Mouse (Mus musculus) left cerebral cortex, postnatal 4 days (tissue): Measurements from ENCODE around the gene Itih3. TPM values are rescaled to one million over a fixed set of nuclear protein-coding genes. Genes with fewer than 3 reads are reported as not detected.

ENCODE experiments used
- DNase-seq: peaks from one replicate; pipeline ENCODE4 v3.0.0-alpha.2; 2022
- intact Hi-C: fragments of 180-260 bp; cut with DNase I; formaldehyde crosslinking; loops from one replicate; pipeline ENCODE4 v1.15.1; 2025
- total RNA-seq, 2 experiments: library from RNA; stranded (reverse); gene quantifications; 2 replicates each; pipeline ENCODE4 v1.2.3; 2021

The Itih3 gene
- total RNA-seq, 2 experiments from 2014 or later = 2.4 to 3.7 TPM

DNA sequence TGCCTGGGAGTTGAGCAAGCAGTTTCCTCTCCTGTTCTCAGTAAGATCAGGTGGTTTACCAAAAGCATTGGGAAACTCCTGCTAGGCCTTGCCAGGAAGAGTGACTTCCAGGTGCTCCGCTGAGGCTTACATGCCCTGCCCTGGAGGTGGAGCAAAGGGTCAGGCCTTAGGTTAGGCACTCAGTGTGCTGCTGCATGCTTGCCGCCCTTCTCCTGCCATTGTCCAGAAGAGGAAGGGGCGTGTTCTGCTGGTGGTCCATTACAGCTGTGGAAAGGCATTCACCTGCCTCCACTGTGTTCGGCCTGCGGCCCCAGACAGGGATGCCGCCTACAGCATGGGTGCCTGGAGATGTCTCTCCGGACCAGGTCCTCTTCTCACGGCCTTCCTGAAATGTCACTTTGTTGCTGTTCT, 54.2 kb downstream of the Itih3 start:
- DNase-seq = no peak
- intact Hi-C loops = no loop called here

- intact Hi-C loops = no loop called here
- no peak for DNase-seq
Observed at GRCm38 (mm10) chr14:30868826-30869225, 54.7 kb downstream of the Itih3 start.

DNA sequence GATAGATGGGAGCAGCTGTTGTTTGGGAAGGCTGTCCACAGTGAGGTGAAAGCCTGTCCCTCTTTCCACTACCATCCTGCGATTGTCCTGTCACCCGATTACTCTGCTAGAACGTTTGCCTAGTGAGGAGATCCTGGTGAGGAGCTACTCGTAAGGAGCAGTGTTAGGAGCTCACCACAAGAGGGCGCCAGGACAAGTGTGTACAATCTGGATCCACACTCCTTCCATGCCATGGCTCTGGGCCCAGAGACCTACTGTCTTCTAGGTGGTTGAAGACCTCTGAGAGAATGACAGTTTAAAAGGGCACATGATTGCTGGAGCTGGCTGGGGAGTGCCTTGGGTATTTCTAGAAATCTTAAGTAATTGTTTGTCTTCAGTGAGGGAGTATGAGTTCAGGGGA, 56.5 kb downstream of the Itih3 start:
- intact Hi-C loops = no loop called here

GRCm38 (mm10) chr14:30865311-30865710, 58.2 kb downstream of the Itih3 start:
- intact Hi-C loops = no loop called here
- DNase-seq = no peak

More for the DNA sequence above, 56.5 kb downstream of the Itih3 start:
- peak; percentile 85 for DNase-seq

DNA sequence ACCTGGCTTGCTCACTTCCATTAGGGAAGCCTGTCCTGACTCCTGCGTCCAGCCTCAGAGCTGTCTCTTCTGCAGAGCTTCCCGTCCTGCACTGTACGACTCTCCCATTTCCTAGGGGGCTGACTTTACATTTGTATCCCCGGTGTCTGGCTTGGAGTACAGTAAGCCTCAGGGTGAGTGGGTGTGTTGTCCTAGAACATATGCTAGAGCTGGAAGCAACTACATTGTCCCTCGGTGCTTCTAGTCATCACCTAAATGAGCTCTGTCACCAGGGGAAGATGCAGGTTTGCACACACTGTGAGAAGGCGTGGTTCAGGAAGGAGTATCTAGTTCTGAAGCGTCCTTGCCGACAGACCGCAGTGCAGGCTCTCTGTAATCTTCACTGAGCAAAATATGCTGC, 61.2 kb downstream of the Itih3 start:
- intact Hi-C loops = no loop called here
- DNase-seq = no peak

GRCm38 (mm10) chr14:30861421-30862125, 62.0 kb downstream of the Itih3 start:
- intact Hi-C loops = no loop called here
- DNase-seq = no peak

Other genes with a start within 250 kb of the Itih3 start
- 10 to 100 TPM; 28.3 to 32.4 TPM for gene Sfmbt1, start 208.9 kb downstream of the Itih3 start, total RNA-seq
- 10 to 100 TPM; 28.1 to 28.8 TPM for gene Tmem110, start 98.2 kb downstream of the Itih3 start, total RNA-seq
- gene Mustn1, start 44.6 kb downstream of the Itih3 start, total RNA-seq = 1 to 10 TPM; 1.1 to 1.4 TPM
- gene Itih4, start 37.3 kb downstream of the Itih3 start, total RNA-seq = not detected
- gene Itih1, start 19.5 kb upstream of the Itih3 start, total RNA-seq = not detected
- 10 to 100 TPM; 15.7 to 16.5 TPM for gene Nek4, start 27.6 kb upstream of the Itih3 start, total RNA-seq
- gene Glt8d1, start 77.6 kb upstream of the Itih3 start, total RNA-seq = 10 to 100 TPM; 43.8 to 46.2 TPM
- gene Spcs1, start 77.9 kb upstream of the Itih3 start, total RNA-seq = 100 to 1,000 TPM; 158 to 166 TPM
- 100 to 1,000 TPM; 107 to 110 TPM for gene Pbrm1, start 95.4 kb upstream of the Itih3 start, total RNA-seq
- gene Gnl3, start 95.4 kb upstream of the Itih3 start, total RNA-seq = 10 to 100 TPM; 68.3 to 79.3 TPM
- 10 to 100 TPM; 24.8 to 25.7 TPM for gene Smim4, start 205.2 kb upstream of the Itih3 start, total RNA-seq
- gene Nt5dc2, start 207.3 kb upstream of the Itih3 start, total RNA-seq = 10 to 100 TPM; 16.9 to 19.4 TPM
- gene Stab1, start 244.9 kb upstream of the Itih3 start, total RNA-seq = 10 to 100 TPM; 23.9 to 30.5 TPM